Mouse (Mus musculus): ENCODE measurements around the gene Arl6.

Arl6 gene

DNA sequence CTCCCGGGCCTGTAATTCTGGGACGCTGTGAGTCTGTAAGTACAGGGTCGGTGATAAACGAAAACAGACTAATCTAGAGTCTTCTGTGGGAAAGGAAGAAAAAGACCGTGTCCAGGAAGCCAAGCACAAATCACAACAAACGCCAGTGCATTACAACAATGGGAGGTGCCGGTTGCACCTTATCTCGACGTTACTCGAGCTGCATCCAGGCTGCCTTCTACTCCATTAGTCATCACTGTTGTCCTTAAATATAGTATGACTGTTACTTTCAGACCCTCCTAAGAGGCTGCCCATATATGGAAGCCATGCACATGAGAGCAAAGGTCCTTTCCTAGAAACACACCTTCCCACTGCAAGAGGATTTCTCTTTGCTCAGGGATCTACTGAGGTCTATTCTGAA, 51.4 kb downstream of the Arl6 start:
- no peak for DNase-seq (ENCODE audit: extremely low read depth, low read depth, low spot score)

DNA sequence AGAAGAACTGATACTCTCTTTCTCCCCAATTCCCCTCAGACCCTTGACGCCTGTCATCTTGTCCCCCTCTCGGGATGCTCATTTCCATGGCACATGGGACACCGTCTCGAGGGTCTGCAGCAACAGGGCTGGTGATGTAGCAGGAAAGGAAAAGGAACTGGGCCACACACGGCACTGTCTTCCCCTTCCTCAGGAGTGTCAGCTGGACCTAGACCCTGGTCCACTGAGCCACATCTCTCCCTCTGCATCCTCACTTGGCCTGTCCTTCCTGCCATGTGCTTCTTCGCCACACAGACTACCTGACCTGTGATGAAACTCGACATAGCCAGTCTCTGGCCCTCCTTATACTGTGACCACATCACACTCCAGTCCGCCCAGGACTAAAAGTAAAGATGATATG, 52.3 kb downstream of the Arl6 start:
- DNase-seq (ENCODE audit: extremely low read depth, low read depth, low spot score), result no peak

GRCm38 (mm10) chr16:59586276-59586675, 52.9 kb downstream of the Arl6 start:
- no peak for DNase-seq (ENCODE audit: extremely low read depth, low read depth, low spot score)

- DNase-seq (ENCODE audit: extremely low read depth, low read depth, low spot score), result no peak
Measured at GRCm38 (mm10) chr16:59585706-59586244, 53.4 kb downstream of the Arl6 start.

DNA sequence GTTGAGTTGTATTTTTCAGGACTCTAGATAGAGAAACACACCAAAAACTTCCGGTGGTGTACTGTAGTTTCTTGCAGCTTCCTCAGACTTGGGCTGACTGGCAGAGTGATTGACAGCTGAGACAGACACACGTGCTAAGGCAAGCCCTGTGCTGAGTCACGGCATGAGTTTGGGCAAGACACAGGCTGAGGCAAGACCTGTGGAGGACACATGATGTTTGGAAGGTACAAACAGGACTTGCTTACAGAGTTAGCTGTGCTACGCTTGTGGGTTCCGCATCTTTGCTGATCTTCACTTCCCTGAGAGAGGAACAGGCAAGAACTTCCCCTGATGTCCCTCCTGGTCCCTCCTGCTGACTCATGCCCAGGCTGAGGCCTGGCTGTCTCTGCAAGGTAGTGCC, 55.7 kb downstream of the Arl6 start:
- no peak for DNase-seq (ENCODE audit: extremely low read depth, low read depth, low spot score)

- DNase-seq (ENCODE audit: extremely low read depth, low read depth, low spot score), result no peak
Measured at GRCm38 (mm10) chr16:59579237-59579636, 60.0 kb downstream of the Arl6 start.

DNA sequence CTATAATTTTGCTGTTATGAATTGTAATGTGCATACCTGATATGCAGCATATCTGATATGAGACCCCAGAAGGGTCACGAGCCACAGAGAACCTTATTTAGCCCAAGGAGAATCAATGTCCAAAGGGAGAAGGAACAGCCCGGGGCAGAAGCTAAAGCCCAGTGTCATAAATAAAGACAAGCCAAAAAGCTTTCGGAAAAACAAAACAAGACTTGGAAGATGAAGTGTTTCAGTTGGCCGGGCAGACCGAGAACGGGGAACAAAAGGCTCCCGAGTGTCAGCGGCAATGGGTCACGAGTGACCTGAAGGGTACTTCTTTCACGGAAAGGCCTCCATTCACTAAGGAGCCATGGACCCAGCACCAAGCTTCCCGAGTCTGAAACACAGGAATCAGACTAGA, 65.2 kb downstream of the Arl6 start:
- no peak for DNase-seq (ENCODE audit: extremely low read depth, low read depth, low spot score)

GRCm38 (mm10) chr16:59572685-59573084, 66.5 kb downstream of the Arl6 start:
- DNase-seq (ENCODE audit: extremely low read depth, low read depth, low spot score), result no peak

- DNase-seq (ENCODE audit: extremely low read depth, low read depth, low spot score), result no peak
Measured at GRCm38 (mm10) chr16:59570807-59571206, 68.4 kb downstream of the Arl6 start.

GRCm38 (mm10) chr16:59569837-59570236, 69.4 kb downstream of the Arl6 start:
- DNase-seq (ENCODE audit: extremely low read depth, low read depth, low spot score), result no peak

DNA sequence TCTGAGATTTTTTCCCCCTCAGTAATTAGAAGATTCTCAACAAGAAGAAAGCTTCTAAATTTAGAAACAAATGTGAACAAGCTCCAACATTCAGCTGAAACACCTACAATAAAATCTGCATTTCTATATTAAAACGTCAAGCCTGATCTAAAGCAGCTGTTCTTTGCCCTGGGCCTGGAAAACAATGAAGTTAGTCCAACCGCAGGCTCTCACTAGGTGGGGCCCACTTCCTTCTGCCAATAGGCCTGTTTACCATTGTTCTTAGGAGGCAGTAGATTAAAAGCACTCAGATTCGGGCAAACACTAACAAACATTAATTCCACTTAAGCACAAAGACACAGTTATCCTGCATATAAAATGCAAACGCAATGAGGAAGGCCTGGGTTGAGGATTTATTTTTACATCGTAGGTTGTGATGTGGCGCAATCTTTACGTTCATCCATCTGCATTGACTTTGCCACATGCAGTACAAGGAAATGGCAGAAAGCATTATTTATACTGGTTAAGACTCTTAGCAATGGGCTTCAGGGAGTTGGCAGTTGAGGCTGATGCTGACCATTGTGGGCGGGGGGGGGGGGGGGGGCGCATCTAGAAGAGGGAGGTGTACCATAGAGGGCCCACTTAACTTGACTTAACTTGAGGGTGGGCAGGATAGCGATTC, 71.3 kb downstream of the Arl6 start:
- DNase-seq (ENCODE audit: extremely low read depth, low read depth, low spot score), result no peak

DNA sequence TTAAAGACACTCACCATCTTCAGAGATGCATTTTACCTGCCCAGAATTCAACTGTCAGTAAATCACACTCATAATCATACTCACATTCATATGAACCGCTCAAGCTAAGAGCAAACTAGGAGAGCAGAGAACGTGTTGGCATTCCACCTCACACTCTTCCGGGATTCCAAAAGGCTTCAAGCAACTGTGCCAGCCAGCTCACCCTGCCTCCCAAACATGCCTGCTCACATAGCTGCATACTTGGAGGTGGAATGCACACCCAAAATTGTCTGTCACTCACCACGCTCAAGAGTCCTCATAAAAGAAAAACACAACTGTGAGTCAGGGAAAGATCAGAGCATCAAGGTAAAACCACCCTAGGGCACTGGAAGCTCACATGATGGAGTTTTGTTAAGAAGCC, 72.8 kb downstream of the Arl6 start:
- no peak for DNase-seq (ENCODE audit: extremely low read depth, low read depth, low spot score)

DNA sequence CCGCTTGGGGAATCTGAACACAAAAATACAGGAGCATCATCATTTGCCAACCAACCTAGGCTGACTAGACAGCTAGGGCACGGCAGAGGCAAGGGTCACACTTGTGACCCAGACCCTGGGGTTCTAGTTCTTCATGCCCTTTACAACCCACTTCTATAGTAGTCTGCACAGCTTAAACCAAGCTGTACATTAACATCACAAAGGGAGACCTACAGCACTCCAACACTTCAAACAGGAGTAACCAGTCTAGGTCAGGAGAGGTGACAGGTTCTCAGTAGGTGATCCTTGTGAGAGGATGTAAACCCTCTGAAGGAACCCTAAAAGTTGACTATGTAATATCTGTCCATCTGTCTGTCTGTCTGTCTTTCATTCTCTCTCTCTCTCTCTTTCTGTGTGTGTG, 73.6 kb downstream of the Arl6 start:
- no peak for DNase-seq (ENCODE audit: extremely low read depth, low read depth, low spot score)

DNA sequence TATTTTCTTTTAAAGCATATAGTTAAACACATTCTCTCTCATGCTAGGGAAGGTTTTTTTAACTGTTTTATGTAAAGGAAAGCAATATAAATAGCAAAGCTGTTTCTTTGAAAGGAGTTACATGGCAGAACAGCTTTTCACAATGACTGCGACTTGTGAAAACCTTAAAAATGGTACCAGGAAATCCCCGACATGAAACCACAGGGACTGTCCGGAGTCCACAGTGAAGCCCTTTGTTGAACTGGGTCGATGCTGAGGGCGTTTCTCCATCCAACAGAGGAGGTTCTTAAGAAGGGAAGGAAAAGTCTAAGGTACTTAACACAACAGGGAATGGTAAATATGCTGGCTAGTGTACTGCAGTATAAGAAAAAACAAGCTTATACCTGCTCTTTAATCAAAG, 75.2 kb downstream of the Arl6 start:
- DNase-seq (ENCODE audit: extremely low read depth, low read depth, low spot score), result no peak

Measured in fat pad, adult 2 months (tissue).